Mouse (Mus musculus): ENCODE measurements around the gene Vwf. TPM values are rescaled to one million over a fixed set of nuclear protein-coding genes. Genes with fewer than 3 reads are reported as not detected.

The Vwf gene
- polyA plus RNA-seq, 1 experiment, result not detected

DNA sequence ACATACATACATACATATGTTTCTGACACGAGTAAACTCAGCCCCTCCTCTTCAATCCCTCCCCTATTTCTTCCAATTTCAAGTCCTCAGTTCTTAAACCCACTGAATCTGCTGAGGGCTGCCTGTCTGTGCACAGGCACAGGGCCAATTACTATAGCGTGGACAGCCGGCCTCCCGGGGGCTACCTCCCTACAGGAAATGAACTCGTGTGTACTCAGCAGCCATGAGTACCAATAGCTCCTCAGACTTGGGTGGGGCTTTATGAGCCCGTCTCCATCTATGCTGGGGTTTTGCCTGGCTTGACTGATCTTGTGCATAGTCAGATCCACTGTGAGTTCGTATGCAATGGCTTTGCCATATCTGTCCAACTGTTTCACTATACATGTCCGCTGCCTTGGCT lies 7.2 kb upstream of the Vwf start:
- Histone ChIP-seq H3K4me3 (ENCODE audit: insufficient read depth, low read depth, low read length) (no peak overlapping the region), H3K27ac (ENCODE audit: insufficient read depth, low read depth, low read length) (no peak overlapping the region), H3K4me1 (ENCODE audit: control insufficient read depth, insufficient read depth, low read length) (no peaks in the 10 kb centered on the region)
- WGBS, result 67% methylated on average over 8 of the region's 8 CpGs
- no peak for TF ChIP-seq POLR2A (IDR thresholded peaks at IDR 0.05; ENCODE audit: insufficient read depth, low read depth, low read length)
- TF ChIP-seq CTCF (IDR thresholded peaks at IDR 0.05; ENCODE audit: insufficient read depth, low read depth, low read length), result no peak

- TF ChIP-seq CTCF (IDR thresholded peaks at IDR 0.05; ENCODE audit: insufficient read depth, low read depth, low read length) (no peak), POLR2A (IDR thresholded peaks at IDR 0.05; ENCODE audit: insufficient read depth, low read depth, low read length) (no peak)
- Histone ChIP-seq H3K4me3 (ENCODE audit: insufficient read depth, low read depth, low read length) (no peak overlapping the region), H3K27ac (ENCODE audit: insufficient read depth, low read depth, low read length) (no peak overlapping the region), H3K4me1 (ENCODE audit: control insufficient read depth, insufficient read depth, low read length) (no peaks in the 10 kb centered on the region)
- 72% methylated on average over 10 of the region's 10 CpGs for WGBS
Measured at GRCm38 (mm10) chr6:125540199-125540598, 6.4 kb upstream of the Vwf start.

DNA sequence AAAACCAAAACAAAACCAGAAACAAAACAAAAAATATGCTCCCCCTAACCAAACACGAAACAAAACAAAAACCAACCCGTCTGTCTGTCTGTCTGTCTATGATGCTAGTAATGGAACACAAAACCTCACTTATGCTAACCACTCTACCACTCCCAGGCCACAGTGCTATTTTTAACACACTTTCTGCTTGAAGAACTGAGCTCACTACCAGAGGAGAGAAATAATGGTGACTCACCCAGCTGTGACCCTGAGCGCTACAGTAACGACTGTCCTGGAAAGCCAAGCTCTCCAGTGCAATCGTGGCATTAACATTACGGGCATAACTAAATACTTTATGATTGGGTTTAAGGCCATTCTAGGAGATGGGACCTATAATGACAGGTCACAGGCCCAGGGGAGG lies 5.7 kb upstream of the Vwf start:
- Histone ChIP-seq H3K4me3 (ENCODE audit: insufficient read depth, low read depth, low read length) (no peak overlapping the region), H3K27ac (ENCODE audit: insufficient read depth, low read depth, low read length) (no peak overlapping the region), H3K4me1 (ENCODE audit: control insufficient read depth, insufficient read depth, low read length) (no peaks in the 10 kb centered on the region)
- WGBS, result 86% methylated on average over 6 of the region's 6 CpGs
- TF ChIP-seq CTCF (IDR thresholded peaks at IDR 0.05; ENCODE audit: insufficient read depth, low read depth, low read length) (no peak), POLR2A (IDR thresholded peaks at IDR 0.05; ENCODE audit: insufficient read depth, low read depth, low read length) (no peak)

DNA sequence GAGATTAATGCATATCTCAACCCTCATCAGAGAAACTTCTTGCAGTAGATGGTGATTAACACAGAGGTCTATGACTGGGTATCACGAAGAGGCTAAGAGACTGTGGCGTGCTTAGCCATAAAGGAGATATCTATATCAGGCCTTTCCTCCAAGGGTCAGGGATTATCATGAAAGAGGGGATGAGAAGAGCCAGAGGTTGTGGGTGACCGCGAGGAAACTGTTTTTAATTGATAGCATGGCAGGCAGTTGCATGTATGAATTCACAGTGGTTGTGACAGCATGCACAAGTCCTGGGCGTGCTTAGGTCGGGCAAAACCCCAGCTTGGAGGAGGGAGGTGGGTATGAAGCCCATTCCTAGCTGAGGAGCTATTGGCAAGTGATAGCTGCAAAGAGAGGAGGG lies 5.3 kb upstream of the Vwf start:
- H3K4me3 ChIP-seq (ENCODE audit: insufficient read depth, low read depth, low read length), result no peak overlapping the region
- no peaks in the 10 kb centered on the region for H3K4me1 ChIP-seq (ENCODE audit: control insufficient read depth, insufficient read depth, low read length)
- TF ChIP-seq CTCF (IDR thresholded peaks at IDR 0.05; ENCODE audit: insufficient read depth, low read depth, low read length) (no peak), POLR2A (IDR thresholded peaks at IDR 0.05; ENCODE audit: insufficient read depth, low read depth, low read length) (no peak)
- 94% methylated on average over 6 of the region's 6 CpGs for WGBS
- no peak overlapping the region for H3K27ac ChIP-seq (ENCODE audit: insufficient read depth, low read depth, low read length)

DNA sequence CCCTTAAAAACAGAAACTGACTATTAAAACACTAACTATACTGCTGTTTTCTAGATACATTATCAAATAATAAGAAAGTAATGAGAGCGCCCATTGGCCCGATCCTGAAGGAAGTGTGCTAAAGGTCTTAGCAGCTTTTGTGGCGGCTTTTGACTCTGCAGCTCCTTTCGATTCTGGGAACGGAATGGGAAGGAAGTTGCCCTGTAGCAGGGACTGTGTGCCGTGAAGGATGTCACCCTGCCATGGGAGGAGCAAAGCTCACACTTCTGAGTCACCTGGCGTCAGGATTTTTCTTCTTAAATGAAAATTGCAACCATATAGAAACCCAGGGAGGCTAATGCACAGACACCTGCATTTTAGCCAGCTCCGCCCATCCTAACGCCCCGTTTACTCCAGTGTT lies 1.8 kb downstream of the Vwf start:
- H3K4me3 ChIP-seq (ENCODE audit: insufficient read depth, low read depth, low read length), result no peak overlapping the region
- WGBS, result 83% methylated on average over 10 of the region's 10 CpGs
- H3K4me1 ChIP-seq (ENCODE audit: control insufficient read depth, insufficient read depth, low read length), result no peaks in the 10 kb centered on the region
- H3K27ac ChIP-seq (ENCODE audit: insufficient read depth, low read depth, low read length), result no peak overlapping the region
- TF ChIP-seq POLR2A (IDR thresholded peaks at IDR 0.05; ENCODE audit: insufficient read depth, low read depth, low read length) (no peak), CTCF (IDR thresholded peaks at IDR 0.05; ENCODE audit: insufficient read depth, low read depth, low read length) (no peak)

- Histone ChIP-seq H3K4me3 (ENCODE audit: insufficient read depth, low read depth, low read length) (no peak overlapping the region), H3K27ac (ENCODE audit: insufficient read depth, low read depth, low read length) (no peak overlapping the region), H3K4me1 (ENCODE audit: control insufficient read depth, insufficient read depth, low read length) (no peaks in the 10 kb centered on the region)
- 32% methylated on average over 5 of the region's 5 CpGs for WGBS
- TF ChIP-seq POLR2A (IDR thresholded peaks at IDR 0.05; ENCODE audit: insufficient read depth, low read depth, low read length), result no peak
- no peak for TF ChIP-seq CTCF (IDR thresholded peaks at IDR 0.05; ENCODE audit: insufficient read depth, low read depth, low read length)
Measured at GRCm38 (mm10) chr6:125550172-125550571, 3.6 kb downstream of the Vwf start.

DNA sequence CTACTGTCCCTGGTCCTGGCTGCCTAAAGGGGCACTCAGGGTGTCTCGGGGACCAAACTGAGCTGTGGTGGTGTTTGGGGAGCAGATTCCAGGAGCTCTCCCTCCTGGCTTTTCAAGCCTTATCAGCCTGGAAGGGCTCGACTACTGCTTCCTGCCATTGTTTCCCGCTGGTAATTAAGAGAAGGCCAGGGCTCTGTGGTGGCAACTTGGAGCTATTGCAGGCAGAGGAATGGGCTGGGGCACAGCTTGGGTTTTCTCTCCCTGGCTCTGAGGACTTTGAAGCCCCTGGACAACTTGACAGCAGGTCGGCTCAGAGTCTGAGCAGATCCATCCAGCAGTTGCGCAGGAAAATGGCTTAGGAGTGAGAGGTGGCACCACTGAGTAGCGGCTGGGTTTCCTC lies 6.2 kb downstream of the Vwf start:
- no peaks in the 10 kb centered on the region for H3K4me1 ChIP-seq (ENCODE audit: control insufficient read depth, insufficient read depth, low read length)
- WGBS, result 79% methylated on average over 6 of the region's 6 CpGs
- TF ChIP-seq POLR2A (IDR thresholded peaks at IDR 0.05; ENCODE audit: insufficient read depth, low read depth, low read length), result no peak
- TF ChIP-seq CTCF (IDR thresholded peaks at IDR 0.05; ENCODE audit: insufficient read depth, low read depth, low read length), result no peak
- no peak overlapping the region for H3K27ac ChIP-seq (ENCODE audit: insufficient read depth, low read depth, low read length)
- no peak overlapping the region for H3K4me3 ChIP-seq (ENCODE audit: insufficient read depth, low read depth, low read length)

DNA sequence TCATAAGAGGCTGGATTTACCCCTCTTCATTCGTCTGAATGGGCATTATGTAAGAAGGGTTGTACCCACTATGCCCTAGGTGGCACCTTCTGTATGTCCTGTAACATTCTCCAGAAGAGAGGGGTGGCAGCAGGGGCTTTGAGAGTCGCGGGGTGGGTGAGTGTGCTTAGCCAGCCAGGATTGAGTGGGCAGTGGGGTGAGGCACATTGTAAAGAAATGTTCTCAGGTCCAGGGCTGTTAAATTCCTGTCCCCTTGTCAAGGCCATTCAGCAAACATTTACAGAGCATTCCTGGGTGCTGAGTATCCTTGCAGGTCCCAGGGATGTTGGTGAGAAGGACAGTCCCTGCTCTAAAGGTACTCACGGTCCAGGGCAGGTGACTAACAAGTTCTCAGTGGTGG lies 7.0 kb downstream of the Vwf start:
- 86% methylated on average over 4 of the region's 4 CpGs for WGBS
- Histone ChIP-seq H3K4me3 (ENCODE audit: insufficient read depth, low read depth, low read length) (no peak overlapping the region), H3K4me1 (ENCODE audit: control insufficient read depth, insufficient read depth, low read length) (no peaks in the 10 kb centered on the region), H3K27ac (ENCODE audit: insufficient read depth, low read depth, low read length) (no peak overlapping the region)
- no peak for TF ChIP-seq POLR2A (IDR thresholded peaks at IDR 0.05; ENCODE audit: insufficient read depth, low read depth, low read length)
- TF ChIP-seq CTCF (IDR thresholded peaks at IDR 0.05; ENCODE audit: insufficient read depth, low read depth, low read length), result no peak

DNA sequence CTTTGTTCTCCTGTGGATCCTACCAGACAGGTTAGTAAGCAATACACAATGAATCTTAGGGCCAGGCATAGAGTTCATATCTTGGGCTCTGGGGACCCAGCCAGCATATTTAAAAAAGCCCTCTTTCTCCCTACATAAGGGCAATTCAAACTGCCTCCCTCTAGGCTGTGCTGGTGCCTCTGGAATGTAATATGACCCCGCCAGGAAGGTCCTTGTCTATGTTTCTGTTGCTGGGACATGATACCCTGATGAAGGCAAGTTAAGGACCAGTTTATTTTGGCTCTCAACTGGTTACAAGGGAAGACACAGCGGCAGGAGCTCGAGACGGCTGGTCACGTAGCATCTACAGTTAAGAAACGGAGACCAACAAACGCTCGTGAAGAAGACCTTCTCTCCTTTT lies 12.3 kb downstream of the Vwf start:
- Histone ChIP-seq H3K4me1 (ENCODE audit: control insufficient read depth, insufficient read depth, low read length) (no peaks in the 10 kb centered on the region), H3K27ac (ENCODE audit: insufficient read depth, low read depth, low read length) (no peak overlapping the region), H3K4me3 (ENCODE audit: insufficient read depth, low read depth, low read length) (no peak overlapping the region)
- TF ChIP-seq CTCF (IDR thresholded peaks at IDR 0.05; ENCODE audit: insufficient read depth, low read depth, low read length), result no peak
- 90% methylated on average over 8 of the region's 8 CpGs for WGBS

- H3K27ac ChIP-seq (ENCODE audit: insufficient read depth, low read depth, low read length), result no peak overlapping the region
- 85% methylated on average over 5 of the region's 5 CpGs for WGBS
- H3K4me3 ChIP-seq (ENCODE audit: insufficient read depth, low read depth, low read length), result no peak overlapping the region
- H3K4me1 ChIP-seq (ENCODE audit: control insufficient read depth, insufficient read depth, low read length), result no peaks in the 10 kb centered on the region
- TF ChIP-seq CTCF (IDR thresholded peaks at IDR 0.05; ENCODE audit: insufficient read depth, low read depth, low read length) (no peak), POLR2A (IDR thresholded peaks at IDR 0.05; ENCODE audit: insufficient read depth, low read depth, low read length) (no peak)
Measured at GRCm38 (mm10) chr6:125561031-125561430, 14.5 kb downstream of the Vwf start.
